Mouse (Mus musculus): ENCODE measurements at regions not wholly inside any gene's neighbourhood (a gene's known extent, or its start where the extent isn't known, plus 50 kb on each side); places are given as distances from the start of the nearest gene placed in this dataset.
"Not testable (repeated sequence)": the region's sequence is repeated elsewhere in the genome, so short reads cannot be mapped to it uniquely, and the experiment has no call there.

- ATAC-seq = not testable (repeated sequence)
Measured at GRCm38 (mm10) chr17:13492239-13492638, 137.9 kb downstream of the Tcp10c start.

- ATAC-seq = not testable (repeated sequence)
Measured at GRCm38 (mm10) chr17:13492649-13493277, 138.4 kb downstream of the Tcp10c start.

GRCm38 (mm10) chr17:13493866-13494265, 139.5 kb downstream of the Tcp10c start:
- not testable (repeated sequence) for ATAC-seq

DNA sequence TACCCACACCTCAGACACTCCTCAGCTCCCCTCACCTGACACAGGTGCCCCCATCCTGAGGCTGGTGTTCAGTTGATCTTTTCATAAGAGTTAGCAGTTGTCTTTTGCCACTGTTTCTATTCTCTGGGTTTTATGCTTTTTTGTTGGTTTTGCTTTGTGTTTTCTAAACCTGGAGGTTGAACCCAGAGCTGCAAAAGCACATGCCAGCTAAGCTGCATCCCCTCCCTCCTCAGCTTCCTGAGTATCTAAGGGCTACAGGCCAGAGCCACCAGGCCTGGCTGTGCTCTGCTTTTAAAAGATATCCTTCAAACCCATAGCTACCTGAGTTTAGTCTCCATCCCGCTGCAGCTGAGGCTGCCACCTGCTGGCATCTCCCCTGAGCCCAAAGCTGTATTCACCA, 140.1 kb downstream of the Tcp10c start:
- ATAC-seq = not testable (repeated sequence)

GRCm38 (mm10) chr17:13504365-13504764, 150.0 kb downstream of the Tcp10c start:
- ATAC-seq = not testable (repeated sequence)

DNA sequence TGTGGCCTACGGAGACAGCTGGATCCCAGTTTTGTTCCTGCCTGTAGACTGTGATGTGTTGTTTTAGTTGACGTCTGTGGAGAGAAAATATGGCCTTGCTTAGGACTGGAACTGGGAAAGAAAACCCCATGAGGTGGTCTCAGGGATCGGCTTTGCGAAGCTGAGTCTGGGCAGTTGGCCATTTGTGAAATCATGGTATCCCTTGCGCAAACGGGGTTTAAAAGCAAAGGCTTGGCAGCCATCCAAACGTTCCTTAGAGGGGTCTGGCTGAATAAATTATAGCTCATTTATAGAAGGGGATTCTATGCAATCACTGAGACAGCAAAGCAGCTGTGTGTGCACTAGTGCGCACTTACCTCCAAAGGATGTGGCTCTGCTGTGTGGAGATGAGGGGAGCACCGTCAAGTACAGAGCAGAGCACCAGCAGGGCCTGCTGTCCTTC, 150.5 kb downstream of the Tcp10c start:
- not testable (repeated sequence) for ATAC-seq

- ATAC-seq = not testable (repeated sequence)
Measured at GRCm38 (mm10) chr17:13507397-13508063, 153.2 kb downstream of the Tcp10c start.

- ATAC-seq = not testable (repeated sequence)
Measured at GRCm38 (mm10) chr17:13519409-13520201, 165.2 kb downstream of the Tcp10c start.

- peak; percentile 74 for ATAC-seq
Measured at GRCm38 (mm10) chr17:13532579-13532978, 178.2 kb downstream of the Tcp10c start.

DNA sequence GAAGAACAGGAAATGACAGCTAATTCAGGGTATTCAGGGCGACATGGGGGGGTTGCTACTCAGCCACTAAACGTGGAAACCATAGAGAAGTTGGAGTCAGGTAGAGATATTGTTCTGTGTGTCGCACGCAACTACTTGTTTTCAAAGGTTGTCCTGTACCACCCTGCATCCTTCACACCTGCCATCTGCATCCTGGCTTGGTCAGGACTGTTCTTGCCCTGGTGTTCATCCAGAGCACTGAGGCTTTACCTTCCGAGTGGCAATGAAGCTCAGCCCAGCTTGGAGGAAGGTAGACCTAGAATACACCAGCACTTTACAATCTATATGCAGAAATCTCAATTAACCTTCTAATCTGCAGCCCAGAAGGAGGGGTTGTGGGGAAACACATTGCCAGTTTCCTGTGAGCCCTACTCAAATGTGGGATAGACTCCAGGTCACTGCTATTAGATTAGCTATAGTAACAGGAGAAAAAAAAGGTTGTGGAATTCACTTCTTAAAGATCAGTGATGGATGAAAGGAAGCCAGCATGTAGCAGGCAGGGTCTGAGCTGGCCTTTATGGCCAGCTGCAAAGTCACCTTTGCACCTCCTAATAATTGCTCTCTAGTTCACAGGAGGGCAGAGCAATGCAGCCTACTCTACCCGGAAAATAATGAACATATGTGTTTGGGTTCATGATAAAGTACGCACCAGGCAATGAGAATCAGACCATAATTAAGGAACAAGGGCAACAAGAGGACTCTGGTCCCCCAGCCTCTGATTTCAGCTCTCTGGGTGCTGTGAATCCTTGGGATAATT, 186.3 kb downstream of the Tcp10c start:
- ATAC-seq = no peak

- no peak for ATAC-seq
Measured at GRCm38 (mm10) chr17:13541249-13541648, 186.9 kb downstream of the Tcp10c start.

DNA sequence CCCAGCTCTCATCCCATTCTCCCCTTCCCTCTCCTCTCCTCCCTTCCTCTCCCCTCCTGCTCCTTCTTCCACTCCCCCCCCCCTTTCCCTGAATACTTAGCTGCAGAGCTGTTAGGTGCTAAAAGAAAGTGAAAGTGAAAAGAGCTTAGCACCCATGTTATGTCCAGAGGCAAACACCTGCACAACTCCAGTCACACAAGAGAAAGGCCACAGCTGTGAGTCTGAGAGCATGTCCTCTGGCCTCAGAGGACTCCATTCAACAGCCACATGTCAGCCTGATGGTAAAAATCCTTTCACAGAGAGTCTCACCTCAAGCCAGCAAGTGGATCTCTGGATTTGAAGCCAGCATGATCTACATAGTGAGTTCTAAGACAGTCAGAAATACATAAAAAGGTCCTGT, 187.9 kb downstream of the Tcp10c start:
- peak; percentile 74 for ATAC-seq

DNA sequence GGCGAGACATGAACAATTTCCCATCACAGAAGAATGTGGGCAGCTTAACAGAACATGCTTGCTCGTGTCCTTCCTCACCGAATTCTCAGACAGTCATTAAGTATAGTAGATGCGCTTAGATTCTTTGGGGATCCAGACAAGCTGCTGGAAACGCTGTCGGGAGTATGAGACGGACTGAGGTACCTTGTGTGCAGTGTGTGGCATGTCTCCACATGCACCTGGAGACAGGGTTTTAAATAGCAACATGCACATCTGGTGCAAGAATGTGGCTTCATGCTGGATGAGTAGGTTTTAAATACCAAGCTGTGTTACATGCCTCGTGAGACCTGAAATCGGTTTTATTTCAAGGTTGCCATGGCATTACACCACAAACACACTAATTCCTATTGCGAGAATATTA, 188.5 kb downstream of the Tcp10c start:
- peak; percentile 4 for ATAC-seq

GRCm38 (mm10) chr17:13544036-13544795, 189.8 kb downstream of the Tcp10c start:
- ATAC-seq = peak; percentile 44

DNA sequence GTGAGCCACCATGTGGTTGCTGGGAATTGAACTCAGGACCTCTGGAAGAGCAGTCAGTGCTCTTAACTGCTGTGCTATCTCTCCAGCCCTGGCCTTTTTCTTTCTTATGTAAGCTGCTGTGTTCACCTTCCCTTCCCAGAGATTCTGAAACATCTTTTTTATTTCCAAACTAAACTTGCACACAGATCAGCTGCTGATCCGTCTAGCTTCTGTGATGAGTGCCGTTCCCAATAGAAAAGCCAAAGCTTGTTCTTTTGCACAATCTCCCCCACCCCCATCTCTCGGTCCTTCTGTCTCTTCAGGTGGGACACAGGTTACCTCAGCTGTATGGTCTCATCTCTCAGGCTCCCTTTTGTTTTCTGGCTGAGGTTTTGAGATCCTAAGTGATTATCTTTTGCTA, 191.9 kb downstream of the Tcp10c start:
- no peak for ATAC-seq

DNA sequence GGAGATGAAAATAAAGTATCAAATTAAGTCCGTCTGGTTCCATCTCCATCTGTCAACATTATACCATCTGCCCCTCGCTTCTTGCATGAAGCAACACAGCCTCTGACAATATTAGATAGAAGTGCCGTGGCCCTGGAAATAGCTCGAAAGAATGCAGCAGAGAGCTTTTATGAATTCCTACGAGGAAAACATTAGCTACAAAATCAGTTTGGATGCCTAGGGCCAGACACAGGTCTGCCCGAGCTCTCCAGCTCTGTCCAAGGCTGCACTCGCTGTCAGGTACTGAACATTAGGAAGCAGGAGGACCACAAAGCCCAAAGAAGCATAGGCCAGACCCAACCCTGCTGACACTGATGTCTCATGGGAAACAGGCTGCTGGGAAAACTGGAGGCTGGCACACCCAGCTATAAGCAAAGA, 192.3 kb downstream of the Tcp10c start:
- no peak for ATAC-seq

DNA sequence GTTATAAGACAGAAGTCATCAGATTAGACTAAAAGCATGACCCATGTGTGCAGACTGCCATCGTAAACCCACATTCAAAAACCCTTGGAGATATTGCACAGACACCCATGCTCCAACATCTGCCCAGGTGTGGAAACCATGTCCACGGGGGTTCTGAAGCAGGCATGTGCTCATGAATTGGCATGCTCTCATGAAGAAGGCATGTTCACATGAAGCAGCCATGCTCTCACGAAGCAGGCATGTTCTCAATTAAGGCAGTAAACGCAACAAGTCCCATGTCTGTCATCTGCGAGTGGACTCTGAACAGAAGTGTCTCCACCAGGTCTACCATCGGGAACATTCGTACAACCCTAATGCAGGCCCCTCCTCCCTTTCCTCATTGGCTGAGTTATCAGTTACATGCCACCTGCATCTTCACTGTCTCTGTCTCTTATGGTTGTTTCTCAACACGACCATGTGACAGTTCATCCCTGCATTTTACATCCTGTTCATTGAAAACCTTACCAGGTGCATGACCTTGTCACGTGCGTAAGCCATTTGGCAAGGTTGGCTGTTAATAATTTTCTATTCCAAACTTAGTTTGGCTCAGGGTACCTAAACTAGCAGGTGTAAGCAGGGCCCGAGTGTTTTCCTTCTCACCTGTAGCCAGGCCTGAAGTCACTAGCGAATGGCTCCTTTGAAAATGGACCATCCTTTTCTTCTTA, 193.4 kb downstream of the Tcp10c start:
- ATAC-seq = no peak

GRCm38 (mm10) chr17:13549975-13550895, 195.9 kb downstream of the Tcp10c start:
- ATAC-seq = no peak

DNA sequence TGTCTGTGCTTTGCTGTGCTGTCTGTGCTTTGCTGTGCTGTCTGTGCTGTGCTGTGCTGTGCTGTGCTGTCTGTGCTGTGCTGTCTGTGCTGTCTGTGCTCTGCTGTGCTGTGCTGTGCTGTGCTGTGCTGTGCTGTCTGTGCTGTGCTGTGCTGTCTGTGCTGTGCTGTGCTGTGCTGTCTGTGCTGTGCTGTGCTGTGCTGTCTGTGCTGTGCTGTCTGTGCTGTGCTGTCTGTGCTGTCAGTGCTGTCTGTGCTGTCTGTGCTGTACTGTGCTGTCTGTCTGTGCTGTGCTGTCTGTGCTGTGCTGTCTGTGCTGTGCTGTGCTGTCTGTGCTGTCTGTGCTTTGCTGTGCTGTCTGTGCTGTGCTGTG, 196.5 kb downstream of the Tcp10c start:
- ATAC-seq = not testable (repeated sequence)

Measured in CD4-positive, CD25-positive, alpha-beta regulatory T cell, adult 4 months (primary cell).